Mouse (Mus musculus) mature B cell (primary cell): ENCODE results near the gene Flywch1.

Source experiments
- in situ Hi-C: fragments of 300-500 bp; cut with MboI; formaldehyde crosslinking; loops from 2 replicates; pipeline ENCODE4 v1.14.3; 2019

Gene Flywch1

GRCm38 (mm10) chr17:23706212-23706611 is 65.2 kb downstream of the Flywch1 start:
- in situ Hi-C loops, result no loop called here

- in situ Hi-C loops, result no loop called here
These were observed 65.8 kb downstream of the Flywch1 start for GRCm38 (mm10) chr17:23705525-23706104.

- in situ Hi-C loops, result no loop called here
These were observed 66.7 kb downstream of the Flywch1 start for GRCm38 (mm10) chr17:23704741-23705140.

GRCm38 (mm10) chr17:23703301-23703700 is 68.1 kb downstream of the Flywch1 start:
- in situ Hi-C loops, result no loop called here
